Mouse (Mus musculus) layer of hippocampus, postnatal 10 days (tissue): ENCODE measurements at regions not wholly inside any gene's neighbourhood (a gene's known extent, or its start where the extent isn't known, plus 50 kb on each side); places are given as distances from the start of the nearest gene placed in this dataset.
A peak's percentile ranks its signal among the peaks of the same experiment; 100 is the strongest.
"Not testable (repeated sequence)": the region's sequence is repeated elsewhere in the genome, so short reads cannot be mapped to it uniquely, and the experiment has no call there.

Experiments used
- DNase-seq, 2 experiments: peaks; one replicate each; pipeline ENCODE4 v3.0.0; 2021; ENCODE audit warnings: low spot score in 2 of 2

DNA sequence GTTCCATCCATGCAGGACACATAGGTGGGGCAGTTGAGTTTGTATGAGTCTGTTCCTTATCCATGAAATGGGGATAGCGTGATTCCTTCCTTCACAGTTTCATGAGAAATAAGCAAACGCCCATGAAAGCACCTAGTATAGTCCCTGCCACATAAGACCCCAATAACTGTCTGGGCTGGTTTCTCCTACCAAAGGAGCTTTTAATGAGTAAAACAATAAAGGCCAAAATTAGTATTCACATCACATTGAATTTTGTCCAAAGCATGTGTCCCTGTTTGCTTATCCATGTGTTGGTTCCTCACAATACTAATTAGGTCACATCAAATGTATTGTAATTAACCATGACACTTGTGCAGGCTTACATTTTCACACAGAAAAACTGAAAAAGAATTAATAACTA is 221.3 kb downstream of the Prdm13 start:
- no peak for DNase-seq

DNA sequence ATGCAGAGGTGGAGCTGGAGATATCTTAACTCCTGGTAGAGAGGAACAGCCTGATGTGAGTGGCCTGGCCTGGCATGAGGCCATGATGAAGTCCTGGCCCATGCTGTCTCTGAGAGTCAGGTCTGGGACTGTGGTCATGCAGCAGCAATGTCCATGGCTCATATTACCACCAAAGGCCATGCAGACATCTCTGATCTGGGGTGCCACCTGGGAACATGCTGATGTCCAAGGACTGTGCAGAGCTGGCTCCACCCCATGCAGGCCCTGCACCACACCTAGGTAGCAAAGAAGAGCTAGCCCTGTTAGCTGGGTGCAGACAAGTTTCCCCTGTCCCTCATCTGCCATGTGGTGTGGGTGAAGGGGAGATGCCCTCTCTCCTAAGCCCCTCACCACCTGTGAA is 244.5 kb downstream of the Prdm13 start:
- DNase-seq, result no peak

DNA sequence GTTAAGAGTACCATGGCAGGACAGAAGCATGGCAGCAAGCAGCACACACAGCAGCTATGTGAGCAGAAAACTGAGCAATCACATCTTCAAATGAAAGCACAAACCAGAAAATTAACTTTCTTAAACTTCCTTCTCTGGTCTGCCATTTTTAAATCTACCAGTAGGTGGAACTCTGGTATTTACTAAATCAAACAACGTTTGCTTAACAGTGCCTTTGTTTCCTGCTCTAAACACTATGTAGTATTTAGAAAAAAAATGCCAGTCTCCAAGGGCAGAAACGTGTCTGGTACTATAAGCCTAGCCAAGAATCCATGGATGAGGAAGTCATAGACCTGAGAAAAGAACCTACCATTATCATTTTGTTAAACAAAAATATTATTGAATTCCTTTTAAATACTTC is 249.1 kb downstream of the Prdm13 start:
- DNase-seq, result no peak

DNA sequence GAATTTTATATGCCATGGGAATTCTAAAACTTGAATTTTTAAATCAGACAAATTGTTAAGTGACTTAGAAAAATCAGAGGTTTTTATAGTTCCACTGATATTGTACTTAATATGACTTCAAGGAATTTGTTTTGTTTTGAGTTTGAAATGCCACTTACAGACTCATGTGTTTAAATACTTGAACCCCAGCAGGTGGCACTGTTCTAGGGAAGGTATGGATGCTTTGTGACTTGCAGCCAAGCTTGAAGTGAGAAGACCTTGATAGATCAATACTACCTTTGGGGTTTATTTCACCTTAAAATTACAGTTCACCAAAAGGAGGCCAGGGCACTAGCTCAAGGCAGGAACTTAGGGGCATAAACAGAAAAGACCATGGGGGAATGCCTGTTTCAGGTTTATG is 277.9 kb downstream of the Prdm13 start:
- no peak for DNase-seq

DNA sequence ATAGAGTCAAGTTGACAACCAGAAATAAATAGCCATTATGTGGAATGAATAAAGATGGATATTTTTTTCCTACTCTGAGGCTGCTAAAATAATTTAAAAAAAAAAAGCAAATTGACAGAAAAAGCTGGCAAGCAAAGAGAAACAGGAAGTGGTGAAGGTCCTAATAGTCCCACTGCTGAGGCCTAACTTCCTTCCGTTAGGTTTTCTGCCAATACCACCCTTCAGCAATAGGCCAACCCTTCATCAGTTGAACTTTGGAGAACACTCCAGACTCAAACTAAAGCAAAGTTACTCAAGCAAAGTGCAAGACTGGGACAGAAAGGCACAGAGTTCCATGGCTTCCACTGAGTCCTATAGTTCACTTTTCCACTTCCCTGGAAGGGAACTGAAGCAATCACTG is 316.4 kb downstream of the Prdm13 start:
- no peak for DNase-seq

DNA sequence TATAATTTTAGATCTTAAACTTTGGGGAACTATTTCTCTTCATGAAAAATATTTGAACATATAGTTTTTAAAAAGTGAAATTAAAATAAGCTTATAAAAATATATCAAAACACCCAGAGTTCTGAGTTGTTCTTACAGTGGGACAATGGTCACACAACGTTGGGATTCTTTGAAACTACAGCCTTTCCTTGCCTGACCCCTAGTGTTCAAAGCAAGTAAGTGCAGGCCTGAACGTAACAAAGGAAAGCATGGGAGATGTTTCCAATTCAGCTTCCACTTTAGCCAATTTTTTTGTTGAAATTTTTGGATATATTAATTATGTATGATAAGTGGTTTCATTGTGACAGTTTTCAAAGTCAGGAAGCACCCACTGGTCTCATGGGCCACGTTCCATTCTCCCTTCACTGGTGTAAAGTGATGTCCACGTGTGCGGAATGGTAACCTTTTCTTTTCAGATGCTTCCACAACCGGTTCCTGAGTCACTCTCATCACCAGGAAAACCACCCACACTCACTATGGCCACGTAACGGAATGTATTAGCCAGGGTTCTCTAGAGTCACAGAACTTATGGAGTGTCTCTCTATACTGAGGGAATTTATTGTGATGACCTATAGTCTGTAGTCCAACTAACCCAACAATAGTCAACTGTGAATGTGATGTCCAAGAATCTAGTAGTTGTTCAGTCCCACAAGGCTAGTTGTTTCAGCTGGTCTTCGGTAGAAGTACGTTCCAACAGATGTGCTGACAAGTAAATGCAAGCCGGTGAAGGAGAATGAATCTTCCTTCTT is 317.3 kb downstream of the Prdm13 start:
- peak; percentile 6 to 43 for DNase-seq

DNA sequence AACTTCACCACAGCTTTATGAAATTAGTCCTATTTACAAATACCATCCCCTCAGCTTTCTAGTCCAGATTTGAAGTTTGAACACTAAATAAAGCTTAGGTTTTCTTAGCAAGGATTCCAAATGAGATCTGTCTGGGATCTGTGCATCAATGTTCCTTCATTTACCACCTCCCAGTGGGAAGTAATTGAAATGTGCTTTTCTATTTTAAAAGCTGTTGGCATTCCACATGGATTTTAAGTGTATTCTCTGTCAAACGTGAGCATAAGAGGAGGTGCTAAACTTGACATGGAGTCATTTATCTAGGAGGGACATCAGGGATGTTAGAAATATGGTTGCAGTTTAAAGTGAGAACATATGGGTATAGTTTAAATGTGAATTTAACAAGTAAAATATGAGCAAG is 364.0 kb downstream of the Prdm13 start:
- no peak for DNase-seq

DNA sequence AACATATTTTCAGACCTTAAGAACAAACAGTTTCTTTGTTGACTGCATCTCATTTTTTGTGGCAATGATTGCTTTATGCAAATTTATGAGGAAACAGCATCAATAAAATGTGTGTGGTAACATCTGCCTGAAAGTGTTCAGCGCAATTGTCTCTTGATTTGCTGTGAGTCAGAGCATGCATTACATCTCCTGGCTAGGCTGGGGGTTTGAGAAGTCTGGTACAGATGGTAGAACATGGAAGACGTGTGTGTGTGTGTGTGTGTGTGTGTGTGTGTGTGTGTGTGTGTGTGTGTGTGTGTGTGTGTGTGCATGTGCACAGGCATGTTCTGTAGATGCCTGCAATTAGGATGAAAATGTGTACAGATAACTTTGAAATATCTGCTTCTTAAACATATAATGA is 376.5 kb downstream of the Prdm13 start:
- DNase-seq, result not testable (repeated sequence)

DNA sequence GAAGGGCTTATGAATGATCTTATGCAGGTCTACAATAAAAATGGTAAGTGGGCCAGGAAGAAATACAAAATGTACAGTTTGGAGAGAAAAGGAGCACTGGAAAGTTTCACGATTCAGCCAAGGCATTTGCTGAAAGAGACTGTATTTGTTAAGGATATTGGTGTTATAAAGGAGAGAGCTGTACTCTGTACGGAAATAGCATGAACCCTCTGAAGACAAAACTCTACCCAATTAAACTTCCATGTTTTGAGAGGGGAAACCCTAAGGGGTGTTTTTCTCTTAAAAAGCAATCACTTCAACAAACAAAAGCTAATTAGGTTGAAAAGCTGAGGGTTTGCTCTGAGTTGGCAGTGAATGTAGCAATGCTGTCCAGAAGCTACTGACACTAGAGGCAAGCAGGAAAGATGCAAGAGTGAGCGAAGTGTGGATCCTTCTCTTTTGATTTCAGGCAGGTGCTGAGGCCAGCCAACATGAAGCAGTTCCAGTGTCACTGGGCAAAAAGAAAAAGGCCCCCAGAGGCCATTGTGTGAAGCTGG is 378.2 kb downstream of the Prdm13 start:
- DNase-seq, result no peak

DNA sequence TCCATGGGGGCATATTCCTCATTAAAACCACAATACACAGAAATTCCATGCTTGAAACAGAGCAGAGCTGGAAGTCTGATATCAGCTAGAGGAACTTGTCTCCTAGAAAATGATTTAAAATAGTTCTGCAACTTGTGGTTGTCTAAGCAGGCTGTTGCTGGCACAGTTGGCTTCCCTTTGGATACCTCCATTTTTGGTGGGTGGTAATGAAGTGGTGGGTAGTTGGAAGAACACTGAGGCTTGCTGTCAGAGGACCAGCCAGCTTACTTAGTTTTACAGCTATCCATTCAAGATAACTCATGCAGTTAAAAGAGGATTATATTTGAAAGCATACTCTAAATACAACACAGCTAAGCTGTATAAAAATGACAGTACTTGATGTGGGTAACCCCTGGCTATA is 385.6 kb downstream of the Prdm13 start:
- DNase-seq, result no peak

DNA sequence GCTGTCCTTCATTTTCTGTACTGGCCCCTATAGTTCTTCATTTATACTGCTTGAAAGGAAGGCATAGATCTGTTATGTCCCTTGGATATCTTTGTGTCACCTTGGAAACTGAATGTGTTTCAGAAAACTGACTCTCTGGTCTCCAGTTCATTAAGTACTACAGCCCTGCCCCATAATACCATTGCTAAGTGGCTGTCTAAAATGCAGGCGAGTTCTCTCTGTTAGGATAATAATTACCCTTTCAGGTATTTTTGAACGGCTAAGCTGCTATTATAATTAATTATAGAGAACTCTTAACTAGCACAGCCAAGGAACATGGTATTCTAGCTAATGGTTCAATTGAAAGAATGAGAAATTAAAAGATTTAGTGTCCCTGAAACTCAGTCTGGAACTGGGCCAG is 418.5 kb downstream of the Prdm13 start:
- no peak for DNase-seq

DNA sequence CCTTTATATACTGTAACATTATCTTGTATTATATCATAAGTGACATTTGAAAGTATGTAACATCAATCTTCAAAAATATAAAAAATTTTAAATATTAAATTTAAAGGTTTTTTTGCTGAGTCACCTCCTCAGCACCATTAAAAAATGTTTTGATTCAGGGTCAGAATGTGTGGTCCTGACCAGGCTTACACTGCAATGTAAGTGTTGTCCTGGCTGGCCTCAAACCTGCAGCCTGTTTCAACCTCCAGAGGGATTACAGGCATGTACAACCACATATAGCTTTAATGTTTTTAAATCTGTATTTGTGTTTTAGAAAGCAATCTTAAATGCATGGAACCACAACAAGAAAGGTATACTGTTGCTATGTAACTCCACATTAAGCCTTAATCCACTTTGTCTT is 418.9 kb downstream of the Prdm13 start:
- no peak for DNase-seq

DNA sequence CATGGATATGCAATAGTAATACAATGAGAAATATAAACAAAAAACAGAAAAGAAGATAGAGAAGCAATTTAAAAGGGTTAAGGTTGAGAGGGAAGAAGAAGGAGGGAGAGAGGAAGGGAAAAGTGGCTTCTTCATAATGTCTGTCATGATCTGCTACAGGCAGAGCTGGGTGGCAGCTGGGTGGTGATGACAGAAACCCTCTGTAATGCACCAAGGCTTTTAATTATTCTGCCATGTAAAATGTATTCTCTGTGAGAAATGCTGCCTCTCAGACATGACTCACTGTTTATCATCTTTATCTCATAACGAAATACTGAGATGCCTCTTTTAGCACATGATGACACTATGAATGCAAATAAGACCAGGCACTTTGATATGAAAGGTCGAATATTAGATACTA is 435.4 kb downstream of the Prdm13 start:
- DNase-seq, result no peak

DNA sequence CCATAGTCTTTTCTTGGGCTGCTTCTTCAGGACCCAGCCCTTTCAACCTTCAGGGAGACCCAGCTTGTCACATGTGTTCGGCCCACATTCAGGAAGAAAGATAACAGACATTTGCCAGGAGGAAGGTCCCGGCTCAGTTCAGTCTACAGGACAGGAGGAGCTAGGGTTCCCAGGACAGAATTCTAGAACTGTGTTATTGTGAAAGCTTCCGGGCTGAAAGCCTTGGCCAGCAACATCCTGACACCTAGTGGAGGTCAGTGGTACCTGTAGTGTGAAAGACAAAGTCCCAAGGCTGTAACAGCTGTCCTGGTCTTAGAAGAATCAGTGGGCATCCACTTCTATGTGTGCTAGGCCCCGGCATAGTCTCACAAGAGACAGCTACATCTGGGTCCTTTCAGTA is 463.1 kb downstream of the Prdm13 start:
- DNase-seq, result peak; percentile 51 to 57

DNA sequence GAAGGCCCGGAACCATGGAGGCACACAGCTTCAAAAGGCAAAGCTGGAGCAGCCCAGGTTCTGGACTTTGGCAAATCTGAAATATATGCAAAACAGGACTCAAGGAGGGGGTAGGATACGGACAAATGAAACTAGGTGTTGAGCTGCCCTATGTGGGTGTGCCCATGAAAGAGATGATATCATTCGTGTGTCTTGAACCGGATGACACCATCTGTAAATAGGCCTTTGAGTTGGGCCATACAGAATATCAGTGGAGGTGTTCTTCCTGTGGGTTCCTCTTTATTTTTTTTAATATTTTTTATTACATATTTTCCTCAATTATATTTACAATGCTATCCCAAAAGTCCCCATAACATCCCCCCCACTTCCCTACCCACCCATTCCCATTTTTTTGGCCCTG is 478.1 kb downstream of the Prdm13 start:
- no peak for DNase-seq

DNA sequence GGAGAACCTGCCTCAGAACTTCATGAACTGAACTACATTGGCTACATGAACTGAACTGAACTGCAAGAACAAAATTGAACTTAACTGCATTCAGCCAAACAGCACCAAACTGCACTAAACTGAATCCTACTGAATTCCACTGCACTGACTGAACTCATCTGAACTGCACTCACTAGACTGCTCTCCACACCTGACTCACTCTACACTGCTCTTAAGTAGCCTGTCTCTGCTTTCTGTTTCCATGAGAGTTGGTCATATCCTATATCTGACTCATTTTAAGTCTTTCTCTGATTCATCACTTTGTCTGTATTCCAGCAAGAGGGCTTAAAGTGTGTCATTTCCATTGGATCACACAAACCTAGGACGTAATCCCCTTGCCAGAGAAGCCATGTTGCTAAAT is 490.1 kb downstream of the Prdm13 start:
- no peak for DNase-seq

DNA sequence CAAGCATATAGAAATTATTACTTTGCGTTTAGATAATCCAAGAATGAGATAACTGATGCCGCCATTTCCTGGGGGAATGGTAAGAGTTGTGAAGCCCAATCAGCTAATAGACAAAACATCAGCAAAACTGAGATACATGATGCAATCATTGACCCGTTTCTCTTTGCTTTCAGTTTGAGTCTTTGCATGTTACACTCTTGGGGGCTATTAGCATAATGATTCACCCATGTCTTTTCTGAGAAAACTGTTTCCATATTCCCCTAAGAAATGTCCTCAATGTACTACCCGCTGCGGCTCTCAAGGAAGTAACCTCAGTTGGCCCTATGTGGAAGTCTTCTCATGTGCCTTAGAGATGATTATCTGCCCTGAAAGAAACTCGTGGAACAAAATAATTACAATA is 512.0 kb downstream of the Prdm13 start:
- no peak for DNase-seq

DNA sequence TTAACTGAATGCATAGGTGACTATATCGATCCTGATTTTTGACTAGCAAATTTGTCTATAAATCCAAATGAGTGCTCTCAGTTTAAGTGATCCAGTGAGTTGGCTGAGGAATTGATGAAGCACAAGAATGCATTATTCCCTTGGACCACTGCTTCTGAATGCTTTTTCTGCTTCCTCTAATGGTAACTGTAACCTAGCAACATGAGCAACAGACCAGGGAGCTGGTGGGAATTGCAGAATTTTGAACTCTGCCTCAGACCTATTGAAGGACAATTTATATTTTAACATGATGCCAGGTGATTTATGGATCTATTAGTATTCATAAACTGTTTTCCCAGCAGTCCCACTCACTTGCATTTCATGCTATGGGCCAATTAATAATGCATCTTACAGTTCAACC is 512.7 kb downstream of the Prdm13 start:
- no peak for DNase-seq

DNA sequence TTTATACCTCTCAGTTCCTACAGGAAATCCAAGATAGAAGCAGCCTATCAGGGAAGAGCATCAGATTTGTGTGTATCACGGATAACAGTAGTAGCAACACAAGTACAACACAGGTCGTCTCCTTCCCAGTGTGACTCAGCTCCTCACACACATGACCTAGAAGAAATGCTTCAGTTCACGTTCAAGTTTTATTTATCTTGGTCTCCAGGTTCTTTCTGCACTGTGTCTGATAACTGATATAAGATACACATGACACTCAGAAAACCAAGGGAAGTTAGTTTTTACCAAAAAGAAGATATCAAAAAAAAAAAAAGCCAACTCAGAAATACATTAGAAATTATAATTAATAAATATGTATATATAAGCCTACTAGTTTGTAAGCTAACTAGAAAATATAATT is 515.0 kb downstream of the Prdm13 start:
- no peak for DNase-seq

DNA sequence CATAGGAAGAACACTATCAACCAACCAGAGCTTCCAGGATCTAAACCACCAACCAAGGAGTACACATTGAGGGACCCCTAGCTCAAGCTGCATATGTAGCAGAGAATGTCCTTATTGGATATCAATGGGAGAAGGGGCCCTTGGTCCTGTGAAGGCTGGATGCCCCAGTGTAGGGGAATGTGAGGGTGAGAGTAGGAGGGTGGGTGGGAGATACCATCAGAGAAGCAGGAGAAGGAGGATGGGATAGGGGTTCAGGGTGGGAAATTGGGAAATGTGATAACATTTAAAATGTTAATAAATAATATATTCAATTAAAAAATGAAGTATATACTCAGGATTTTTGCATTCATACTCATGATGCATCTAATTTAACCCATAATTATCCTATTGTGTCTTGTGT is 523.6 kb downstream of the Prdm13 start:
- DNase-seq, result no peak

DNA sequence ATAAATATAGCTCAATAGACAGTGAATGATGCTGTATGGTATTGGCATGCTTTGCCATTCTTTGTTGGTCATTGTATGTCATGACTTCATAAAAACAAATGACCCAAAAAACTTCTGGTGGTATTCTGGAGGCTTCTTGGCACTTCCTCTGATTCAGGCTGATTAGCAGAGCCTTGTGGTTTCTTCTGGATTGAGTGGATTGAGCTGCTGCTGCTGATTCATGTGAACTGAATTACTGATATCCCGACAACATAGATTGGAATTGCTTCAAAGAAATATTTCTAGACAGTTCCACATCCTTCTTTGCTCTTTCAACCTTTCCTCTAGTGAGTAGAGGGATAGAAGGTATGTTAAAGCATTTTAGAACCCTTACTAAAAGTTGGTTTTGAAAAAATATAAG is 559.9 kb downstream of the Prdm13 start:
- DNase-seq, result no peak

DNA sequence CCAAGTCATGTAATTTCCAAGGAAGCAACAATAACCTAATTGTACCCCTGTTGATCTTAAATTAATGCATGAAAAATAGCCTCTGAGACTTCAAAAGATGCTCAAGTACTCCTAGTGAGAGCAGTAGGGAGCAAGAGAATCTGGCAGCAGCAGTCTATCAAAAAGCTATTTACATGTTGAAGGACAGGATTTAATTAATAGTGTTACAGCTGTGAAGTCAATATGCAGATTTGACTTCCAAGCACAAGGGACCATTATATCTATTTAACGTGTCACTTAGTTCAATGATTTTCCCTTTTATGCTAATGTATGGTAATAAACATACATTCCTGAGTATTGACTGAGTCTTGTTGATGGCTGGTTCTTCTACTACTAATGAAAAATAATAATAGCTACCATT is 590.0 kb downstream of the Prdm13 start:
- no peak for DNase-seq

DNA sequence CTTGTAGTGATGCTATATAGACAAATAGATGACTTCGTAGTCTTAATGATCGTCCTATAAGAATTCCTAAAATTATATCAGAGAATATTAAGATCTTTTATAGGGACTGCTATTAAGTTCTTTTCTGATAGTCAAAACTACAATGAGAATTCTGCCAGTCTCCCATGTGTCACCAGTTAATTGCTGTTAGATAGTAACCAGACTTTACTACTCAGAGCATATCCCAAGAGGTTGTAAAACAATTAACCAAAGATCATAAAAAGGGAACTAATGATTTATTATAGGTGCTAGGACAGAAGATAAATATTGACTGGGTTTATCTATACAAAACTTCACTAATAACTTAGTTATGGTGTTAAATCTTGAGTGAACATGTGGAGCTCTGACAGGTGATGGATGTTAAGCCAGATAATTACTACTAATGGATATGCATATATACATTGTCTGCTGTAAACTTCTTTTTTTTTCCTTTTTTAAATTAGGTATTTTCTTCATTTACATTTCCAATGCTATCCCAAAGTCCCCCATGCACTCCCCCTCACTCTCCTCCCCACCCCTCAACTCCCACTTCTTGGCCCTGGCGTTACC is 615.5 kb downstream of the Prdm13 start:
- DNase-seq, result no peak
